Mouse (Mus musculus) hindbrain, embryonic 14.5 days (tissue): ENCODE results near the gene Iqsec3. TPM values are rescaled to one million over a fixed set of nuclear protein-coding genes. Genes with fewer than 3 reads are reported as not detected.

Source experiments
- ATAC-seq: fragments of 200-750 bp; cut with Nextera tagmentation; 2 replicates; pipeline ENCODE4 v1.8.0; 2017; ENCODE audit warnings: moderate number of reproducible peaks, mild to moderate bottlenecking, moderate TSS enrichment, moderate library complexity; ENCODE audit not compliant: low FRiP score
- DNase-seq: peaks from one replicate; pipeline ENCODE4 v3.0.0-alpha.2; 2015; ENCODE audit warnings: low spot score
- H3K27ac ChIP-seq: fragments of 300-500 bp; sonication (generic); 2 replicates; pipeline ENCODE4 v1.5.1; 2014; ENCODE audit warnings: mild to moderate bottlenecking, moderate library complexity
- H3K27me3 ChIP-seq: fragments of 300-500 bp; sonication (generic); 2 replicates; pipeline ENCODE4 v1.6.1; 2014; ENCODE audit warnings: mild to moderate bottlenecking, low read length, mixed read lengths; ENCODE audit not compliant: control insufficient read depth, insufficient read depth
- H3K36me3 ChIP-seq: fragments of 300-500 bp; sonication (generic); replicated peaks from 2 replicates; pipeline ENCODE4 v1.6.1; 2014; ENCODE audit not compliant: control insufficient read depth, insufficient read depth
- H3K4me1 ChIP-seq: fragments of 300-500 bp; sonication (generic); replicated peaks from 2 replicates; pipeline ENCODE4 v1.6.1; 2014; ENCODE audit warnings: antibody characterized with exemption, low read length, mixed read lengths; ENCODE audit not compliant: control insufficient read depth, insufficient read depth
- H3K4me2 ChIP-seq: fragments of 300-500 bp; sonication (generic); replicated peaks from 2 replicates; pipeline ENCODE4 v1.6.1; 2014; ENCODE audit warnings: mild to moderate bottlenecking, moderate library complexity
- H3K4me3 ChIP-seq: fragments of 300-500 bp; sonication (generic); replicated peaks from 2 replicates; pipeline ENCODE4 v1.5.1; 2014; ENCODE audit warnings: mild to moderate bottlenecking, low read length
- H3K9ac ChIP-seq: fragments of 300-500 bp; sonication (generic); 2 replicates; pipeline ENCODE4 v1.6.1; 2014
- H3K9me3 ChIP-seq: fragments of 300-500 bp; sonication (generic); 2 replicates; pipeline ENCODE4 v1.6.1; 2016; ENCODE audit warnings: low read length; ENCODE audit not compliant: control insufficient read depth
- WGBS: fragments of 180-500 bp; shearing (Covaris S2); extraction: QIAGEN DNeasy Blood & Tissue Kit; methylation state at CpG from one replicate; pipeline ENCODE4 v1.1.7; 2014; 5-methylcytosine and 5-hydroxymethylcytosine counted together
- polyA plus RNA-seq: library from polyadenylated mRNA; unstranded; fragments of >200 nt; fragmentation: Nextera tagmentation; extraction: Ambion mirVana; gene quantifications from 2 replicates; pipeline ENCODE4 v1.2.1, GENCODE M21; 2014

Gene Iqsec3
- polyA plus RNA-seq, 1 experiment from 2014 or later = 19.7 TPM

DNA sequence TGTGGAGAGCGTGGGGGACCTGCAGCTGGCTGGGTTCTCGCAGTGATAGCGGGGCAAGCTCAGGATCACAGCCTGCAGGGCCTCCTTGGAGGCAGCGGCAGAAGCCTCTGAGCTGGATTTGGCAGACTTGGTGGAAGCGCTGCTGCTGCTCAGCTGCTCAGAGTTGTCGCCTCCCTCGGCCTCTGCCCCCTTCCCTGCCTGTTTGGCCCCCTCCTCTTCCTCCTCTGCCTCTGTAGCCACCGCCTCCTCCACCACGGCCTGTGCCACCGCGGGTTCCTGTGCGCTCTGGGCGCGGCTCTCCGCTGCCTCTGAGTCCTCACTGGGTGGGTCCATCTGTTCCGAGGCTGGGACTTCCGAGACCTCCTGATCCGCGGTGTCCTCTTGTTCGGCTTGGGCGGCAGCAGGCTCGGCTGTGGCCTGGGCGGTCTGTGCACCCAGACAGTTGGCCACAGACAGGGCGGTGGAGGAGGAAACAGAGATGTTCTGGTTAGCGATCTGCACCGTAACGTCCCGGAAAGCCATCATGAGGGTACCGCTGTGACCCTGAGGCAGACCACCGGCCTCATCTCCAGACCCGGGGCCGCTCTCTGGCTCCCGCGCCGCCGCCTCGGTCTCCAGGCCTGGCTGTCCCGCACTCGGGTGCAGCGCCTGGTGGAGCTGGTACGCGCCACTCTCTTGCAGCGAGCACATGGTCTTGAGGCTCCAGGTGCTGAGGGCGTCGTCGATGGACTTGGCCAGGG, 60.8 kb downstream of the Iqsec3 start:
- Histone ChIP-seq H3K27me3 (peaks cover 26% of the 10 kb centered on the region), H3K36me3 (peaks cover 5% of the 10 kb centered on the region; the same call in 1 of the 2 replicates), H3K9me3 (no peaks in the 10 kb centered on the region), H3K9ac (no peak overlapping the region), H3K4me3 (peak overlapping the region; percentile 7; the same call in 1 of the 2 replicates), H3K4me1 (no peaks in the 10 kb centered on the region; the same call in 1 of the 2 replicates), H3K4me2 (peak overlapping the region; percentile 29), H3K27ac (no peak overlapping the region)
- WGBS = 4% methylated on average over 45 of the region's 46 CpGs
- no peak for DNase-seq
- ATAC-seq = no peak

- Histone ChIP-seq H3K9me3 (no peaks in the 10 kb centered on the region), H3K9ac (no peak overlapping the region), H3K4me3 (no peak overlapping the region), H3K27me3 (peaks cover 4% of the 10 kb centered on the region), H3K4me2 (no peak overlapping the region), H3K4me1 (peaks cover 8% of the 10 kb centered on the region), H3K36me3 (peaks cover 5% of the 10 kb centered on the region; the same call in 1 of the 2 replicates), H3K27ac (peak overlapping the region; percentile 62)
- DNase-seq (no peak), ATAC-seq (peak; percentile 38)
- 16% methylated on average over 5 of the region's 5 CpGs for WGBS
Measured at GRCm38 (mm10) chr6:121407571-121408011, 65.9 kb downstream of the Iqsec3 start.

DNA sequence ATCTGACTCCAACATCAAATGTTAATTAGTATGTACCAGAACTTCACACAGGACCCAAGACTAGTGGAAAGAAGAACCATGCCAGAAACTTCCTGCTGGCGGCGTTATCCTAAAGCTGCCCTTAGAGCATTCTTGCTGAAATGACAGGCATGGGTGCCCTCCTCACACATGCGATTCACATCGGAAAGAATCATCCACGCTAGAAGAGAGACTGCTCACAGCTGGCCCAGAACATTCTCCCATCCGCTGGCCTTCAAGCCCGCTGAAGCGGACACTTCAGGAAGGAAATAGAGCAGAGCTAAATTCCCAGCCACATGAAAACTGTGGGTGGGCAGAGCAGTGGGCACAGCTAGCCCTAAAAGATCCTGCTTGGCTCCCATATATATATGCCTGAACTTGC, 68.2 kb downstream of the Iqsec3 start:
- peaks cover 3% of the 10 kb centered on the region; the same call in 1 of the 2 replicates for H3K36me3 ChIP-seq
- no peaks in the 10 kb centered on the region for H3K9me3 ChIP-seq
- no peak for ATAC-seq
- no peak overlapping the region for H3K27ac ChIP-seq
- no peak overlapping the region for H3K4me3 ChIP-seq
- H3K4me1 ChIP-seq = peaks cover 8% of the 10 kb centered on the region
- no peak overlapping the region for H3K4me2 ChIP-seq
- 89% methylated on average over 8 of the region's 8 CpGs for WGBS
- no peaks in the 10 kb centered on the region for H3K27me3 ChIP-seq
- DNase-seq = no peak
- H3K9ac ChIP-seq = no peak overlapping the region

- 52% methylated on average over 8 of the region's 8 CpGs for WGBS
- peak overlapping the region; percentile 39 for H3K9ac ChIP-seq
- DNase-seq = peak; percentile 39
Measured at GRCm38 (mm10) chr6:121402661-121403244, 70.7 kb downstream of the Iqsec3 start.

DNA sequence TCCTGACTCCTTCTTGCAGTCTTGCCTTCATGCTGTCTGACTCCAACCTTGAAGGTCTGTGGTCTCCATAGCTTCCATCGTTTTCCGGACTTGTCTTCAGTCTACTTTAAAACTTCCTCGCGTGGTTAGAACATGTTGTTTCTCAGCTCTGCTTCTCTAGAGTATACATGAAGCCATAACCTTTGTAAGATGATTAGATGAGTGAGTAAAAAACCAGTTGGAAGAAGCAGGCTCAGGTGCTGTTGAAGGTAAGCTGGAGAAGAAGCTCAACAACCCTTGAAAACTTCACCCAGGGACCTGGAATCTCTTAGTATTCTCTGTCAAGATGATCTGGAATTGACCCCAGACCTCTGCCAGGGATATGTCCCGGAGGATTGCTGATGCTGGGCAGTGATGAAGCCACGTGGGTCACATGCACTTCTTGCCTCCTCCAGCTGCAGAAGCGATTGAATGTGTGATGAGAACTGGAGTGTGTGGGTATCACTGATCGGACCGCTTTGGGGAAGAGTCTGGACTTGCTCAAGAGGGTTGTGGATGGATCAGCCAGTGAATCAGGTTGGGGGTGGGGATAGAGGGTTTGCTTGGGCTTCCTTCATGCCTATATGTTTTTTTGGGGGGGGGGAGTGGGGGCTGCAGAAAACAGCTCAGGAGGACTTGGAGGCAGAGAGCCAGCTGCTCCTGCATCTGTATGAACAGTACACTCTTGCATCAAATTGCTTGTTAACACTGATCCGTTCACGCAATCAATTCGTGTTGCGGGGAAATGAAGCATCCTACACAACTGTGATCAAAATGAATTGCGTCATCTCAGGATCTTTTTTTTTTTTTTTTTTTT, 71.4 kb downstream of the Iqsec3 start:
- H3K27ac ChIP-seq = peak overlapping the region; percentile 85
- H3K4me3 ChIP-seq = no peak overlapping the region
- H3K4me1 ChIP-seq = peaks cover 8% of the 10 kb centered on the region
- ATAC-seq = peak; percentile 77
- no peaks in the 10 kb centered on the region for H3K9me3 ChIP-seq
- DNase-seq = peak; percentile 28
- 68% methylated on average over 14 of the region's 14 CpGs for WGBS
- H3K27me3 ChIP-seq = no peaks in the 10 kb centered on the region
- no peak overlapping the region for H3K9ac ChIP-seq
- no peaks in the 10 kb centered on the region for H3K36me3 ChIP-seq
- no peak overlapping the region for H3K4me2 ChIP-seq

More at GRCm38 (mm10) chr6:121402661-121403244, 70.7 kb downstream of the Iqsec3 start:
- peaks cover 8% of the 10 kb centered on the region for H3K4me1 ChIP-seq
- no peaks in the 10 kb centered on the region for H3K36me3 ChIP-seq
- peak overlapping the region; percentile 85 for H3K27ac ChIP-seq
- H3K27me3 ChIP-seq = no peaks in the 10 kb centered on the region
- no peak overlapping the region for H3K4me2 ChIP-seq
- no peak overlapping the region for H3K4me3 ChIP-seq
- no peaks in the 10 kb centered on the region for H3K9me3 ChIP-seq
- ATAC-seq = peak; percentile 42

DNA sequence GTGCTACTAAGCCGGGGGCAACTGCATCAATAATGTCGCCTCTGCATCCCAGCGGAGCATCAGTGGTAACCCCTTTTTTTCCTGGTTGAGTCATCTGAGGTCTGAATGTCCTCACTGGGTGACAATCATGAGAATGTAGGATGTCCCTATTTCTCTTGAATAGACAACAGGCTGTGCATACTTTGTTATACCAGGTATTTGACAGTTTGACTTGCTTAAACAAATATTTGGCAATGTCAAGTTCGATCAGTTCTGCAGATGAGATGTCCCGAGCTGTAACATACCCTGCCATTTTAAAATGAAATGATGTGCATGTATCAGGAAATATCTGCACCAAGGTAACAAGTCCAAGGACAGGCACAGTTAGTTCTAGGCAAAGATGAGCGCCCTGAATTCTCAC, 72.3 kb downstream of the Iqsec3 start:
- no peak for ATAC-seq
- H3K27me3 ChIP-seq = no peaks in the 10 kb centered on the region
- WGBS = 92% methylated on average over 6 of the region's 6 CpGs
- no peaks in the 10 kb centered on the region for H3K9me3 ChIP-seq
- no peak overlapping the region for H3K27ac ChIP-seq
- H3K36me3 ChIP-seq = no peaks in the 10 kb centered on the region
- no peak overlapping the region for H3K9ac ChIP-seq
- H3K4me3 ChIP-seq = no peak overlapping the region
- H3K4me1 ChIP-seq = peaks cover 8% of the 10 kb centered on the region
- H3K4me2 ChIP-seq = no peak overlapping the region
- no peak for DNase-seq

- no peak for DNase-seq
- Histone ChIP-seq H3K36me3 (no peaks in the 10 kb centered on the region; the same call in 1 of the 2 replicates), H3K27ac (no peak overlapping the region), H3K4me2 (no peak overlapping the region), H3K9me3 (0 out of 2 replicates have a peak, but pooled peaks cover 5% of the 10 kb centered on the region), H3K4me3 (no peak overlapping the region), H3K9ac (no peak overlapping the region), H3K4me1 (no peaks in the 10 kb centered on the region), H3K27me3 (no peaks in the 10 kb centered on the region)
- 96% methylated on average over 4 of the region's 4 CpGs for WGBS
- ATAC-seq = no peak
Measured at GRCm38 (mm10) chr6:121392610-121393252, 80.7 kb downstream of the Iqsec3 start.

GRCm38 (mm10) chr6:121385397-121385796, 88.1 kb downstream of the Iqsec3 start:
- Histone ChIP-seq H3K9me3 (no peaks in the 10 kb centered on the region), H3K27me3 (no peaks in the 10 kb centered on the region), H3K4me1 (peaks cover 8% of the 10 kb centered on the region; the same call in 1 of the 2 replicates), H3K4me3 (no peak overlapping the region), H3K36me3 (0 out of 2 replicates have a peak, but pooled peaks cover 7% of the 10 kb centered on the region), H3K9ac (no peak overlapping the region), H3K27ac (no peak overlapping the region), H3K4me2 (no peak overlapping the region)
- 89% methylated on average over 3 of the region's 3 CpGs for WGBS
- DNase-seq = no peak
- ATAC-seq = no peak
